In the genomic region with DNA sequence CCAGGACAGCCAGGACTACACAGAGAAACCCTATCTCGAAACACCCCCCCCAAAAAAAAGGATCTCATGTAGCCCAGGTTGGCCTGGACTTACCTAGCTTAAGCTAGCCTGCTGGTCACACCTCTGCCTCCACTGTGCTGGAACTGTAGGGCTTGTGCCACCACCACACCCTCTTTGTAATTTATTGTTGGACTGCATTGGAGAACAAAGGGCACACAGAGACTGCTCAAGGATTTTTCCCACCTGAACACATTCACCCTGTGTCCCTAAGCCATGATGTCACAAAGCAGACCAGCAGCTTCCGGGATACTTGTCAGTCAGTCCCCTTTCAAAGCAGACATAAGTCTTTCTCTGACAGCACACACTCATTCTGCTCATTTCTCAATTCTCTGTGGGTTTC, we compare ENCODE assay signal across 18 mouse cellular contexts.
"Had no signal": no experiment of that assay in that cellular context is flagged by ENCODE, and none has a peak within 500 bp of the region (broad histone marks: within the 10 kb centered on the region; RNA-seq: fewer than 3 reads in every experiment).

No protein-coding gene starts in this region.

- H3K27me3 ChIP-seq: midbrain, embryonic 15.5 days; neural tube, embryonic 12.5 days; stomach, embryonic 15.5 days had no signal

- ATAC-seq: liver, postnatal 0 days; lung, postnatal 0 days; midbrain, embryonic 13.5 days; midbrain, embryonic 15.5 days had no signal

- H3K9ac ChIP-seq: liver, embryonic 15.5 days; liver, postnatal 0 days; lung, embryonic 15.5 days; midbrain, embryonic 13.5 days; midbrain, embryonic 15.5 days; neural tube, embryonic 12.5 days; stomach, embryonic 15.5 days had no signal

- H3K27ac ChIP-seq: liver, embryonic 15.5 days; lung, embryonic 15.5 days; macrophage; midbrain, embryonic 13.5 days; midbrain, embryonic 15.5 days; neural tube, embryonic 12.5 days; stomach, embryonic 15.5 days had no signal

- H3K9me3 ChIP-seq: liver, embryonic 15.5 days; lung, embryonic 15.5 days; midbrain, embryonic 13.5 days; midbrain, embryonic 15.5 days; neural tube, embryonic 12.5 days; stomach, embryonic 15.5 days had no signal

- H3K4me3 ChIP-seq: liver, embryonic 15.5 days; lung, embryonic 15.5 days; midbrain, embryonic 13.5 days; midbrain, embryonic 15.5 days; neural tube, embryonic 12.5 days; stomach, embryonic 15.5 days had no signal

- DNase-seq: liver, postnatal 0 days; lung, adult 2 months; lung, postnatal 14 days; lung, postnatal 36 days; right cerebral cortex, postnatal 14 days; right cerebral cortex, postnatal 4 days; thymus, adult 18-20 months; thymus, postnatal 14 days; thymus, postnatal 4 days had no signal

- H3K36me3 ChIP-seq: liver, embryonic 15.5 days; lung, embryonic 15.5 days; midbrain, embryonic 13.5 days; midbrain, embryonic 15.5 days; neural tube, embryonic 12.5 days; stomach, embryonic 15.5 days had no signal

- H3K4me2 ChIP-seq: liver, embryonic 15.5 days; lung, embryonic 15.5 days; midbrain, embryonic 11.5 days; midbrain, embryonic 13.5 days; midbrain, embryonic 15.5 days; neural tube, embryonic 12.5 days; stomach, embryonic 15.5 days had no signal
